Mouse (Mus musculus) limb, embryonic 14.5 days (tissue): Measurements from ENCODE around the gene Olfr1016. TPM values are rescaled to one million over a fixed set of nuclear protein-coding genes. Genes with fewer than 3 reads are reported as not detected.

ENCODE experiments used
- ATAC-seq: fragments of 200-750 bp; cut with Nextera tagmentation; 2 replicates; pipeline ENCODE4 v1.8.0; 2017; ENCODE audit warnings: low read depth, moderate number of reproducible peaks, moderate TSS enrichment; ENCODE audit not compliant: low FRiP score
- DNase-seq: peaks from one replicate; pipeline ENCODE4 v3.0.0-alpha.2; 2015; ENCODE audit warnings: low spot score
- H3K27ac ChIP-seq: fragments of 300-500 bp; sonication (generic); replicated peaks from 2 replicates; pipeline ENCODE4 v1.5.1; 2014; ENCODE audit warnings: low read depth, mild to moderate bottlenecking, low read length, moderate library complexity, mixed read lengths
- H3K27me3 ChIP-seq: fragments of 300-500 bp; sonication (generic); 2 replicates; pipeline ENCODE4 v1.6.1; 2014; ENCODE audit warnings: low read length, mixed read lengths; ENCODE audit not compliant: control insufficient read depth, insufficient read depth
- H3K36me3 ChIP-seq: fragments of 300-500 bp; sonication (generic); 2 replicates; pipeline ENCODE4 v1.6.1; 2014; ENCODE audit warnings: mild to moderate bottlenecking, low read length, moderate library complexity, mixed read lengths; ENCODE audit not compliant: control insufficient read depth, insufficient read depth
- H3K4me1 ChIP-seq: fragments of 300-500 bp; sonication (generic); 2 replicates; pipeline ENCODE4 v1.6.1; 2014; ENCODE audit warnings: antibody characterized with exemption, low read length, mixed read lengths; ENCODE audit not compliant: control insufficient read depth, insufficient read depth
- H3K4me2 ChIP-seq: fragments of 300-500 bp; sonication (generic); replicated peaks from 2 replicates; pipeline ENCODE4 v1.6.1; 2014; ENCODE audit warnings: low read depth, mild to moderate bottlenecking, low read length, moderate library complexity; ENCODE audit not compliant: severe bottlenecking
- H3K4me3 ChIP-seq: fragments of 300-500 bp; sonication (generic); replicated peaks from 2 replicates; pipeline ENCODE4 v1.5.1; 2014; ENCODE audit warnings: low read length
- H3K9ac ChIP-seq: fragments of 300-500 bp; sonication (generic); 2 replicates; pipeline ENCODE4 v1.6.1; 2014; ENCODE audit warnings: mild to moderate bottlenecking, low read depth, low read length, moderate library complexity; ENCODE audit not compliant: severe bottlenecking
- H3K9me3 ChIP-seq: fragments of 300-500 bp; sonication (generic); 2 replicates; pipeline ENCODE4 v1.6.1; 2016; ENCODE audit warnings: low read length; ENCODE audit not compliant: control insufficient read depth
- POLR2A ChIP-seq: fragments of 200-500 bp; IDR thresholded peaks from 2 replicates; pipeline ENCODE4 v1.8.0; 2012; ENCODE audit warnings: inconsistent platforms, mild to moderate bottlenecking, moderate library complexity, borderline replicate concordance; ENCODE audit not compliant: insufficient read depth, insufficient read length; ENCODE audit errors: extremely low read depth
- WGBS: fragments of 180-500 bp; shearing (Covaris S2); extraction: QIAGEN DNeasy Blood & Tissue Kit; methylation state at CpG from one replicate; pipeline ENCODE4 v1.1.7; 2014; 5-methylcytosine and 5-hydroxymethylcytosine counted together
- polyA plus RNA-seq, 2 experiments: library from polyadenylated mRNA; depleted of rRNA in 1 of 2; stranded (reverse) in 1 of 2; unstranded in 1 of 2; fragments of >200 nt; fragmentation: Nextera tagmentation in 1 of 2; extraction: Ambion mirVana in 1 of 2; gene quantifications; 2 replicates each; pipeline versions ENCODE4 v1.2.1 to v1.2.3; 2012 to 2014

Gene Olfr1016
- polyA plus RNA-seq, 2 experiments: not detected

DNA sequence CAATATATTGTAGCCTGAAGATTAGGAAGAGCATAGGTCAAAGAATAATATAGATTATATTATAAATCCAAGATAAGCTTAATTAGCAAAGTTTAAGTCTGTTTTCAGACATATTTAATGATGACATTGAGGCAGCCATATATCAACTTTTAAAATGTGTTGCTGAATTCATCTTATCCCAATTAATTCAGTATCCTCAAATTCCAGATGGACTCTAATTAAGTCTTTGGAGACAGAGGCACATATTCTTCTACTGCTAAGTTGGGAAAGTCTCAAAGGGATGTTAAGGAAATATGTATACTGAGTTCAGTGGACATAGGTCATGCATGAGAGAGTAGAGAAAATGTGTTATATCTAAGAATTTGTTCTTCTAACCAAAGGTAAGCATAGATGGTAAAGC lies 20.6 kb downstream of the Olfr1016 start, which contains the start of gene Olfr1015:
Gene Olfr1015, plus strand, starts transcription at position 301 of the 400 bp plus-strand sequence.
- no peak within 1 kb of the TSS for H3K4me2 ChIP-seq
- no peak within 1 kb of the TSS for H3K4me3 ChIP-seq
- no peak within 1 kb of the TSS for H3K27ac ChIP-seq
- H3K36me3 ChIP-seq: no peaks in the 10 kb centered on the region
- no peaks in the 10 kb centered on the region for H3K9me3 ChIP-seq
- H3K9ac ChIP-seq: no peak within 1 kb of the TSS
- ATAC-seq: no peak
- H3K27me3 ChIP-seq: no peaks in the 10 kb centered on the region
- DNase-seq: no peak
- no peaks in the 10 kb centered on the region for H3K4me1 ChIP-seq
- TF ChIP-seq POLR2A: no peak

DNA sequence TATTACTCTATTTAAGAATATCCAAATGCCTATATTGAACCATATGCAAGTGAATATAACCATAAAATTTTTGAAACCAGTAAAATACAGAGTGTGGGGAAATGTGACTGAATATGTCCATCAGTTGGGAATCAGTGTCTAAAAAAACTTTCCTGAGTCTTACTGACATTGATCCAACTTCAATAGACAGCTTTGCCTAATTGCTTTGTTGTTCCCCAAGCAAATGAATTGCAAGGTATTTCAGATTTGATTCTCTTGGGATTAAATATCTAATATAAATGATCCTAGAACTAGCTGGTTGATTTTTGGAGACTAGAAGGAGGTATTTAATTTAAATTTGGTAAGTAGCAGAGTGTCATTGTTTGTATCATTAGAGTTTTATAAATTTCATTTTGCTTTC lies 29.9 kb downstream of the Olfr1016 start, which contains the start of gene Olfr1014:
Gene Olfr1014, plus strand, starts transcription at position 301 of the 400 bp plus-strand sequence.
- Histone ChIP-seq H3K9me3 (no peaks in the 10 kb centered on the region), H3K9ac (no peak within 1 kb of the TSS), H3K36me3 (no peaks in the 10 kb centered on the region), H3K4me2 (no peak within 1 kb of the TSS), H3K4me1 (no peaks in the 10 kb centered on the region), H3K27me3 (no peaks in the 10 kb centered on the region), H3K27ac (no peak within 1 kb of the TSS), H3K4me3 (no peak within 1 kb of the TSS)
- DNase-seq (no peak), ATAC-seq (no peak)
- TF ChIP-seq POLR2A: no peak

DNA sequence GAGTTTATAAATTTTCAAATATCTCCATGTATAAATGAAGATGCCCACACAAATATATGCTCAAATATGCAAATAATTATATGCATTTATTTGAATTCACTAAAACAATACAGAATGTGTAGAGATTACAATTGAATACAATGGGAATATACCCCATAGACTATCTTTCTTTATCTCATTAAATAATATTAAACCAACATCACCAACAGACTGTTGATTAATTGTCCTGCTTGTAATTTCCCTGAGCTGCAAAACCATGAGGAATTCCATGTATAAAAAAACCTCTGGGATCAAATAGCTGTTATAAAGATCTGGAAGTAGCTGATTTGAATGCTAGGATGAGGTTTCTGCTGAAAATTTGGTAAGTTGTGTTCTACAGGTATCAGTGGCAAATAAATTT lies 35.5 kb downstream of the Olfr1016 start, which contains the start of gene Olfr1013:
Gene Olfr1013, plus strand, starts transcription at position 301 of the 400 bp plus-strand sequence.
- Histone ChIP-seq H3K36me3 (no peaks in the 10 kb centered on the region), H3K27ac (no peak within 1 kb of the TSS), H3K4me3 (no peak within 1 kb of the TSS), H3K4me1 (no peaks in the 10 kb centered on the region), H3K9ac (no peak within 1 kb of the TSS), H3K27me3 (no peaks in the 10 kb centered on the region), H3K4me2 (no peak within 1 kb of the TSS), H3K9me3 (no peaks in the 10 kb centered on the region)
- ATAC-seq (no peak), DNase-seq (no peak)
- no peak for TF ChIP-seq POLR2A

DNA sequence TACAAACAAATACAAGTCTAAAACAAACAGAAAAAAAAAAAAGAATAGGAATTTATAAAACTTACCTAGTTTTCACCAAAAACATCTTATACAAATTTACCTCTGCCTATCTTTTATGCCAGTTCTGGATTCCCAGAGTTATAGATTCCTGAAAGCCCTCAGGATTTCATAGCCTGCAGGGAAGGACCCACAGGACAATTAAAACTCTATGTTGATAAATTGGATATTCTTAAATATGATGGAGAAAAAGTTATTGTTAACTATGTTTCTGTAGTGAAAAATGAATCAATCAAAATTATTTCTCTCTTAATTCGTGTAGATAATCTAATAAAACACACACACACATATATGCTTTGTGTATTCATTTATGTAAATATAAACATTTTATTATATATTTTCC lies 39.7 kb downstream of the Olfr1016 start, which contains the start of gene Olfr1012:
Gene Olfr1012, minus strand, starts transcription at position 101 of the 400 bp plus-strand sequence.
- H3K36me3 ChIP-seq: no peaks in the 10 kb centered on the region
- no peak within 1 kb of the TSS for H3K27ac ChIP-seq
- ATAC-seq (no peak), DNase-seq (no peak)
- H3K4me3 ChIP-seq: no peak within 1 kb of the TSS
- no peak for TF ChIP-seq POLR2A
- WGBS: 59% methylated on average over 1 of the region's 1 CpGs
- H3K9ac ChIP-seq: no peak within 1 kb of the TSS
- H3K27me3 ChIP-seq: no peaks in the 10 kb centered on the region
- no peaks in the 10 kb centered on the region for H3K4me1 ChIP-seq
- no peak within 1 kb of the TSS for H3K4me2 ChIP-seq
- no peaks in the 10 kb centered on the region for H3K9me3 ChIP-seq

DNA sequence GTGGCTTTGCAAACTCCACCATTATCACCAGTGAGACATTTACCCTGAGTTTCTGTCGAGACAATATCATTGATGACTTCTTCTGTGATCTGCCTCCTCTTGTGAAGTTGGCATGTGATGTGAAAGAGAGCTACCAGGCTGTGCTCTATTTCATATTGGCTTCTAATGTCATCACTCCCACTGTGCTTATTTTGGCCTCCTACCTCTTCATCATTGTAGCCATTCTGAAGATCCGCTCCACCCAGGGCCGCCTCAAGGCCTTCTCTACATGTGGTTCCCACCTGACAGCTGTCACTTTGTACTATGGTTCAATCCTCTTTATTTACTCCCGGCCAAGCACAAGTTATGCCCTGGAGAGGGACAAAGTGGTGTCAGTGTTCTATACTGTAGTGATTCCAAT lies 48.5 kb downstream of the Olfr1016 start:
- no peaks in the 10 kb centered on the region for H3K27me3 ChIP-seq
- H3K4me3 ChIP-seq: no peak overlapping the region
- no peak overlapping the region for H3K9ac ChIP-seq
- no peak overlapping the region for H3K27ac ChIP-seq
- no peaks in the 10 kb centered on the region for H3K36me3 ChIP-seq
- ATAC-seq (no peak), DNase-seq (no peak)
- WGBS: 81% methylated on average over 4 of the region's 4 CpGs
- H3K9me3 ChIP-seq: no peaks in the 10 kb centered on the region
- no peak overlapping the region for H3K4me2 ChIP-seq
- no peak for TF ChIP-seq POLR2A
- H3K4me1 ChIP-seq: no peaks in the 10 kb centered on the region

Other genes starting within 250 kb of the Olfr1016 start
- not detected in 2 replicates for gene Olfr996, start 223.3 kb downstream of the Olfr1016 start, polyA plus RNA-seq (2012; rRNA removed)
- gene Olfr996, start 223.3 kb downstream of the Olfr1016 start, polyA plus RNA-seq (2014; fragmentation: Nextera tagmentation; extraction: Ambion mirVana): not detected in 2 replicates
- not detected in 2 replicates for gene Olfr998, start 213.6 kb downstream of the Olfr1016 start, polyA plus RNA-seq (2012; rRNA removed)
- not detected in 2 replicates for gene Olfr998, start 213.6 kb downstream of the Olfr1016 start, polyA plus RNA-seq (2014; fragmentation: Nextera tagmentation; extraction: Ambion mirVana)
- gene Olfr1000, start 190.6 kb downstream of the Olfr1016 start, polyA plus RNA-seq (2012; rRNA removed): not detected in 2 replicates
- gene Olfr1000, start 190.6 kb downstream of the Olfr1016 start, polyA plus RNA-seq (2014; fragmentation: Nextera tagmentation; extraction: Ambion mirVana): not detected in 2 replicates
- gene Olfr1002, start 151.8 kb downstream of the Olfr1016 start, polyA plus RNA-seq (2012; rRNA removed): not detected in 2 replicates
- gene Olfr1002, start 151.8 kb downstream of the Olfr1016 start, polyA plus RNA-seq (2014; fragmentation: Nextera tagmentation; extraction: Ambion mirVana): not detected in 2 replicates
- gene Olfr154, start 138.1 kb downstream of the Olfr1016 start, polyA plus RNA-seq (2012; rRNA removed): not detected in 2 replicates
- gene Olfr154, start 138.1 kb downstream of the Olfr1016 start, polyA plus RNA-seq (2014; fragmentation: Nextera tagmentation; extraction: Ambion mirVana): not detected in 2 replicates
- not detected in 2 replicates for gene Olfr1006, start 123.8 kb downstream of the Olfr1016 start, polyA plus RNA-seq (2012; rRNA removed)
- not detected in 2 replicates for gene Olfr1006, start 123.8 kb downstream of the Olfr1016 start, polyA plus RNA-seq (2014; fragmentation: Nextera tagmentation; extraction: Ambion mirVana)
- not detected in 2 replicates for gene Olfr1008, start 113.1 kb downstream of the Olfr1016 start, polyA plus RNA-seq (2012; rRNA removed)
- gene Olfr1008, start 113.1 kb downstream of the Olfr1016 start, polyA plus RNA-seq (2014; fragmentation: Nextera tagmentation; extraction: Ambion mirVana): not detected in 2 replicates
- not detected in 2 replicates for gene Olfr1009, start 87.1 kb downstream of the Olfr1016 start, polyA plus RNA-seq (2012; rRNA removed)
- gene Olfr1009, start 87.1 kb downstream of the Olfr1016 start, polyA plus RNA-seq (2014; fragmentation: Nextera tagmentation; extraction: Ambion mirVana): not detected in 2 replicates
- gene Olfr1012, start 39.8 kb downstream of the Olfr1016 start, polyA plus RNA-seq (2012; rRNA removed): not detected in 2 replicates
- not detected in 2 replicates for gene Olfr1012, start 39.8 kb downstream of the Olfr1016 start, polyA plus RNA-seq (2014; fragmentation: Nextera tagmentation; extraction: Ambion mirVana)
- not detected in 2 replicates for gene Olfr1013, start 35.4 kb downstream of the Olfr1016 start, polyA plus RNA-seq (2012; rRNA removed)
- not detected in 2 replicates for gene Olfr1013, start 35.4 kb downstream of the Olfr1016 start, polyA plus RNA-seq (2014; fragmentation: Nextera tagmentation; extraction: Ambion mirVana)
- gene Olfr1014, start 29.8 kb downstream of the Olfr1016 start, polyA plus RNA-seq (2012; rRNA removed): not detected in 2 replicates
- gene Olfr1014, start 29.8 kb downstream of the Olfr1016 start, polyA plus RNA-seq (2014; fragmentation: Nextera tagmentation; extraction: Ambion mirVana): not detected in 2 replicates
- gene Olfr1015, start 20.5 kb downstream of the Olfr1016 start, polyA plus RNA-seq (2012; rRNA removed): not detected in 2 replicates
- not detected in 2 replicates for gene Olfr1015, start 20.5 kb downstream of the Olfr1016 start, polyA plus RNA-seq (2014; fragmentation: Nextera tagmentation; extraction: Ambion mirVana)
- not detected in 2 replicates for gene Olfr1018, start 15.9 kb upstream of the Olfr1016 start, polyA plus RNA-seq (2012; rRNA removed)
- not detected in 2 replicates for gene Olfr1018, start 15.9 kb upstream of the Olfr1016 start, polyA plus RNA-seq (2014; fragmentation: Nextera tagmentation; extraction: Ambion mirVana)
- not detected in 2 replicates for gene Olfr1019, start 42.9 kb upstream of the Olfr1016 start, polyA plus RNA-seq (2012; rRNA removed)
- not detected in 2 replicates for gene Olfr1019, start 42.9 kb upstream of the Olfr1016 start, polyA plus RNA-seq (2014; fragmentation: Nextera tagmentation; extraction: Ambion mirVana)
- not detected in 2 replicates for gene Olfr1020, start 44.5 kb upstream of the Olfr1016 start, polyA plus RNA-seq (2012; rRNA removed)
- not detected in 2 replicates for gene Olfr1020, start 44.5 kb upstream of the Olfr1016 start, polyA plus RNA-seq (2014; fragmentation: Nextera tagmentation; extraction: Ambion mirVana)
- not detected in 2 replicates for gene Olfr1022, start 66.0 kb upstream of the Olfr1016 start, polyA plus RNA-seq (2012; rRNA removed)
- gene Olfr1022, start 66.0 kb upstream of the Olfr1016 start, polyA plus RNA-seq (2014; fragmentation: Nextera tagmentation; extraction: Ambion mirVana): not detected in 2 replicates
- not detected in 2 replicates for gene Olfr1023, start 83.1 kb upstream of the Olfr1016 start, polyA plus RNA-seq (2012; rRNA removed)
- gene Olfr1023, start 83.1 kb upstream of the Olfr1016 start, polyA plus RNA-seq (2014; fragmentation: Nextera tagmentation; extraction: Ambion mirVana): not detected in 2 replicates
- gene Olfr1024, start 102.5 kb upstream of the Olfr1016 start, polyA plus RNA-seq (2012; rRNA removed): not detected in 2 replicates
- not detected in 2 replicates for gene Olfr1024, start 102.5 kb upstream of the Olfr1016 start, polyA plus RNA-seq (2014; fragmentation: Nextera tagmentation; extraction: Ambion mirVana)
- gene Olfr1025-ps1, start 112.6 kb upstream of the Olfr1016 start, polyA plus RNA-seq (2012; rRNA removed): not detected in 2 replicates
- not detected in 2 replicates for gene Olfr1025-ps1, start 112.6 kb upstream of the Olfr1016 start, polyA plus RNA-seq (2014; fragmentation: Nextera tagmentation; extraction: Ambion mirVana)
- not detected in 2 replicates for gene Olfr1026, start 119.0 kb upstream of the Olfr1016 start, polyA plus RNA-seq (2012; rRNA removed)
- not detected in 2 replicates for gene Olfr1026, start 119.0 kb upstream of the Olfr1016 start, polyA plus RNA-seq (2014; fragmentation: Nextera tagmentation; extraction: Ambion mirVana)
- gene Olfr1028, start 147.9 kb upstream of the Olfr1016 start, polyA plus RNA-seq (2012; rRNA removed): 0.01 TPM in 1 of 2 replicates, not detected in the other
- not detected in 2 replicates for gene Olfr1028, start 147.9 kb upstream of the Olfr1016 start, polyA plus RNA-seq (2014; fragmentation: Nextera tagmentation; extraction: Ambion mirVana)
- gene Olfr1029, start 171.4 kb upstream of the Olfr1016 start, polyA plus RNA-seq (2012; rRNA removed): not detected in 2 replicates
- gene Olfr1029, start 171.4 kb upstream of the Olfr1016 start, polyA plus RNA-seq (2014; fragmentation: Nextera tagmentation; extraction: Ambion mirVana): not detected in 2 replicates
- not detected in 2 replicates for gene Olfr1030, start 176.7 kb upstream of the Olfr1016 start, polyA plus RNA-seq (2012; rRNA removed)
- gene Olfr1030, start 176.7 kb upstream of the Olfr1016 start, polyA plus RNA-seq (2014; fragmentation: Nextera tagmentation; extraction: Ambion mirVana): not detected in 2 replicates
- gene Olfr1031, start 187.8 kb upstream of the Olfr1016 start, polyA plus RNA-seq (2012; rRNA removed): not detected in 2 replicates
- not detected in 2 replicates for gene Olfr1031, start 187.8 kb upstream of the Olfr1016 start, polyA plus RNA-seq (2014; fragmentation: Nextera tagmentation; extraction: Ambion mirVana)
- gene Olfr1032, start 203.0 kb upstream of the Olfr1016 start, polyA plus RNA-seq (2012; rRNA removed): not detected in 2 replicates
- not detected in 2 replicates for gene Olfr1032, start 203.0 kb upstream of the Olfr1016 start, polyA plus RNA-seq (2014; fragmentation: Nextera tagmentation; extraction: Ambion mirVana)
- 0.67 and 0.73 TPM in 2 replicates for gene Olfr1033, start 218.1 kb upstream of the Olfr1016 start, polyA plus RNA-seq (2012; rRNA removed)
- 0.39 and 1.1 TPM in 2 replicates for gene Olfr1033, start 218.1 kb upstream of the Olfr1016 start, polyA plus RNA-seq (2014; fragmentation: Nextera tagmentation; extraction: Ambion mirVana)
- gene Olfr1034, start 243.3 kb upstream of the Olfr1016 start, polyA plus RNA-seq (2012; rRNA removed): 0.12 and 0.13 TPM in 2 replicates
- not detected in 2 replicates for gene Olfr1034, start 243.3 kb upstream of the Olfr1016 start, polyA plus RNA-seq (2014; fragmentation: Nextera tagmentation; extraction: Ambion mirVana)